Mouse (Mus musculus) hindbrain, embryonic 12.5 days (tissue): ENCODE data around the gene Il24. TPM values are rescaled to one million over a fixed set of nuclear protein-coding genes. Genes with fewer than 3 reads are reported as not detected.

Experiments used
- ATAC-seq: fragments of 200-750 bp; cut with Nextera tagmentation; 2 replicates; pipeline ENCODE4 v1.8.0; 2017; ENCODE audit warnings: moderate TSS enrichment; ENCODE audit not compliant: low FRiP score
- H3K27ac ChIP-seq: fragments of 300-500 bp; sonication (generic); 2 replicates; pipeline ENCODE4 v1.5.1; 2016; ENCODE audit warnings: mild to moderate bottlenecking
- H3K27me3 ChIP-seq: fragments of 300-500 bp; sonication (generic); 2 replicates; pipeline ENCODE4 v1.6.1; 2016; ENCODE audit warnings: mild to moderate bottlenecking
- H3K36me3 ChIP-seq: fragments of 300-500 bp; sonication (generic); 2 replicates; pipeline ENCODE4 v1.6.1; 2016; ENCODE audit warnings: mild to moderate bottlenecking
- H3K4me1 ChIP-seq: fragments of 300-500 bp; sonication (generic); 2 replicates; pipeline ENCODE4 v1.6.1; 2016
- H3K4me2 ChIP-seq: fragments of 300-500 bp; sonication (generic); replicated peaks from 2 replicates; pipeline ENCODE4 v1.6.1; 2016; ENCODE audit warnings: mild to moderate bottlenecking
- H3K4me3 ChIP-seq: fragments of 300-500 bp; sonication (generic); 2 replicates; pipeline ENCODE4 v1.5.1; 2016; ENCODE audit warnings: mild to moderate bottlenecking
- H3K9ac ChIP-seq: fragments of 300-500 bp; sonication (generic); 2 replicates; pipeline ENCODE4 v1.6.1; 2016; ENCODE audit warnings: mild to moderate bottlenecking, moderate library complexity
- H3K9me3 ChIP-seq: fragments of 300-500 bp; sonication (generic); replicated peaks from 2 replicates; pipeline ENCODE4 v1.6.1; 2016; ENCODE audit warnings: mild to moderate bottlenecking
- WGBS: fragments of 180-500 bp; shearing (Covaris S2); methylation state at CpG from one replicate; pipeline ENCODE4 v1.1.7; 2016; 5-methylcytosine and 5-hydroxymethylcytosine counted together
- polyA plus RNA-seq: library from polyadenylated mRNA; unstranded; fragments of >200 nt; fragmentation: Nextera tagmentation; extraction: Ambion mirVana; gene quantifications from 2 replicates; pipeline ENCODE4 v1.2.1, GENCODE M21; 2016

The Il24 gene
- not detected in 2 replicates for polyA plus RNA-seq

DNA sequence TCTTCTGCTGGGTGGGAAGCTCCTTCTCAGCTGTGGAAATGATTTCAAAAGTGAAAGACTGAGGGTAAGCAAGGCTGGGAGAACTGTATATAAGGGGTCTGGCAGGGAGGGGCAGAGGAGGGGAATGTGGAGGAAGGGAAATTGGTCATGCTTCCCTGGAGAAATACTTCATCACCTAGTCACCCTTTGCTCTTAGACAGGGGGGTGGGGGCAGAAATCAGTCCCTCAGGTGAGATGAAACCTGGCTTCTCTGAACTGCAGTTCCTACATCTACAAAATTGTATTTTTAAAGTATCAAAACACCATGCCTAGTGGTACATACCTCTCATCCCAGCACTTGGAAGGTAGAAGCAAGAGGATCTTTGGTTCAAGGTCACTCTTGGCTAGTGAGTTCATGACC, at the start of gene Il24:
Il24 (minus strand) TSS at position 101 of the 400 bp plus-strand sequence.
- ATAC-seq = no peak
- no peak within 1 kb of the TSS for H3K4me3 ChIP-seq
- H3K9me3 ChIP-seq = no peaks in the 10 kb centered on the region
- no peak within 1 kb of the TSS for H3K27ac ChIP-seq
- no peaks in the 10 kb centered on the region for H3K36me3 ChIP-seq
- H3K4me1 ChIP-seq = no peaks in the 10 kb centered on the region
- no peak within 1 kb of the TSS for H3K4me2 ChIP-seq
- no peak within 1 kb of the TSS for H3K9ac ChIP-seq
- no peaks in the 10 kb centered on the region for H3K27me3 ChIP-seq

- H3K27ac ChIP-seq = no peak overlapping the region
- H3K4me3 ChIP-seq = no peak overlapping the region
- no peaks in the 10 kb centered on the region for H3K9me3 ChIP-seq
- no peak overlapping the region for H3K9ac ChIP-seq
- H3K4me2 ChIP-seq = no peak overlapping the region
- peaks cover 8% of the 10 kb centered on the region; the same call in 1 of the 2 replicates for H3K4me1 ChIP-seq
- 55% methylated on average over 6 of the region's 6 CpGs for WGBS
- ATAC-seq = no peak
- no peaks in the 10 kb centered on the region for H3K36me3 ChIP-seq
- no peaks in the 10 kb centered on the region for H3K27me3 ChIP-seq
These were observed 49.1 kb upstream of the Il24 start for GRCm38 (mm10) chr1:130936351-130936750.

DNA sequence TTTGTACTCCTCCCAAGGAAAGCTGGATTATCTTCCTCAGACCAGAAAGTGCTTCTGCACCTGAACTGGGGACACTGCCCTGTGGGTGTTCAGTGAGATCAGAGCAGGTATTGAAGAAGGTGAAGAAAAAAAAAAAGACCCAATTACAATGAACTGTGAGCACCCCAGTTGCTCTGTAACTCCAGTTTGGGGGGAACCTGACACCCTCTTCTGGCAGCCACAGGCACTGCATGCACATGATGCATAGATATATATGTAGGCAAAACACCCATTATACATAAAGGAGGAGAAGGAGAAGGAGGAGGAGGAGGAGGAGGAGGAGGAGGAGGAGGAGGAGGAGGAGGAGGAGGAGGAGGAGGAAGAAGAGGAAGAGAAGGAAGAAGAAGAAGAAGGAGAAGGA, 39.2 kb upstream of the Il24 start:
- Histone ChIP-seq H3K4me3 (no peak overlapping the region), H3K27ac (no peak overlapping the region), H3K36me3 (no peaks in the 10 kb centered on the region), H3K9me3 (no peaks in the 10 kb centered on the region), H3K9ac (no peak overlapping the region), H3K4me1 (no peaks in the 10 kb centered on the region), H3K4me2 (no peak overlapping the region), H3K27me3 (no peaks in the 10 kb centered on the region)
- ATAC-seq = no peak

DNA sequence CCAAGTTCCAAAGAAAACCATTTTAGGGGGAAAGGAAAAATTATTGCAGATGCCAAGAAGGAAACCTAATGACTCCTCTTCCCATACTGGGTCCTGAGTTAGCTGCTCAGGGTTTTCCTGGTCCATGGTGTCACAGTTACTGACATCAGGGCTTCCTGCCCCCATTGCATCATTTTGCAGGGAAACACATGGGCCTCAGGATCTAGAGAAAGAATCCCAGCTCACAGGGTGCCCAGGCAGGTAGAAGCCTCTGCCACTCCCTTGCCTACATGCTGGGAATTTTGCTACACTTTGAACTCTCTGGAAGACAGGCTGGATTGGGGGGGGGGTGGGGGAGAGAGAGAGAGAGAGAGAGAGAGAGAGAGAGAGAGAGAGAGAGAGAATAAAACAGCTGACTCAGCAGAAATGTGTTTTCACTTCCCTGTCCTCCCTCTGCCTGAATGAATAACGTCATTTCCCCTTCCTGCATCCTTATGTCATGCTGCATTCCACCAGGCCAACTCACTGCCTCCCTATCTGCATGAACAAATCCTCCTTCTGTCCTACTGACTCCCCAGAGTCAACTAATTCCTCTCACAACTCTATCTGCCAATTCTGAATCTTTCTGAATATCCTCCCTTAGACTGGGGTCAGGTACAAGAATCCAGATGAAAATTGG, 31.2 kb upstream of the Il24 start:
- ATAC-seq = no peak
- Histone ChIP-seq H3K9me3 (no peaks in the 10 kb centered on the region), H3K4me1 (no peaks in the 10 kb centered on the region), H3K4me3 (no peak overlapping the region), H3K9ac (no peak overlapping the region), H3K27me3 (no peaks in the 10 kb centered on the region), H3K4me2 (no peak overlapping the region), H3K36me3 (no peaks in the 10 kb centered on the region), H3K27ac (no peak overlapping the region)
- WGBS = 18% methylated on average over 1 of the region's 1 CpGs

DNA sequence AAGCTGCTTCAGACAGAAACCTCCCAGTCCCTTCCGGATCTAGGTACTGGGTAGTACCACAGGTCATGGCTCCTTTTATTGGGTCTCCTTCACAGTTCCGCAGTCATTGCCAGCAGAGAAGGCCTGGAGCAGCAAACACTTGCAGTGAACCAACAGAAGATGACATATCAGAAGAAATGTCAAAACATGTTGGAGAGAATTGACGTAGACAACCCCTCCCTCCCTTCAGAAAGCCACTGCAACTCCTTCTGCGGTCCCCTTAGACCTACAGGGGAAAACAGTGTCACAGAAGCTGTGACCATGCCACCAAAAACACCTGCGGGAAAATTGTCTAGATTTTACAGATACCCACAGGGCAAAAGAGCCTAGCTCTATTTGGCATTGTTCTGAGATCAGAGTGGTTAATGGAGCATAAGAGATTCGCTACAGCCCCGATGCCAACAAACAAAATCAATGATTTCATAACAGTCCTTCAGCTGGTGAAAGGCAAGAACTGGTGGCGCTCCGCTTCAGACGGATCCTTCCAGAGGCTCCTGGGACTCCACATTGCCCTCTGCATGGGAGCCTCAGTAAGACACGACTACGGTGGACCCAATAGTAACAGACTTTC, 24.3 kb upstream of the Il24 start, which contains the start of gene Il20:
Il20 (minus strand) TSS at position 51 of the 610 bp plus-strand sequence.
- Histone ChIP-seq H3K4me3 (no peak within 1 kb of the TSS), H3K9ac (no peak within 1 kb of the TSS), H3K27me3 (no peaks in the 10 kb centered on the region), H3K27ac (no peak within 1 kb of the TSS), H3K9me3 (no peaks in the 10 kb centered on the region), H3K4me2 (no peak within 1 kb of the TSS), H3K4me1 (no peaks in the 10 kb centered on the region), H3K36me3 (no peaks in the 10 kb centered on the region)
- 80% methylated on average over 12 of the region's 12 CpGs for WGBS
- ATAC-seq = no peak

DNA sequence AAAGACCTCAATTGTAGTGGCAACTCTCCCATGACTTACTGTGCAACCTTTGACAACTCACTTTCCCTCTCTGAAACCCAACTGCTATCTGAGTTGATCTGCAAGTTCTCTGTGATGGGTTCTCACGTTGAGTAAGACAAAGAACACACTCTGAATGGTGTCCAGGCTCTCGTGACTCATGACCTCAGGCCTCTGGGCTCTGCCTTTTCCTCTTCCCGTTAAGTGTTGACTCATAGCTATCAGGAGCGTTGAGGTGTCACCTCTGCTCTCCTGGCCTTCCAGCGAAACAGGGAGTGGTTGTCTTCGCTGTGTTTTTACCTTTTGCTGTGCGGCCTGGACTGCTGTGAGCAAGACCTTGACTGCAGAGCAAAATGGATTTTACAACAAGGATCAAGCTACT, 15.3 kb upstream of the Il24 start:
- H3K9me3 ChIP-seq = no peaks in the 10 kb centered on the region
- H3K36me3 ChIP-seq = no peaks in the 10 kb centered on the region
- H3K9ac ChIP-seq = no peak overlapping the region
- H3K27ac ChIP-seq = no peak overlapping the region
- no peaks in the 10 kb centered on the region for H3K4me1 ChIP-seq
- WGBS = 85% methylated on average over 7 of the region's 7 CpGs
- H3K4me3 ChIP-seq = no peak overlapping the region
- H3K4me2 ChIP-seq = no peak overlapping the region
- no peak for ATAC-seq
- H3K27me3 ChIP-seq = no peaks in the 10 kb centered on the region

- Histone ChIP-seq H3K4me1 (no peaks in the 10 kb centered on the region), H3K4me2 (no peak overlapping the region), H3K9me3 (no peaks in the 10 kb centered on the region), H3K9ac (no peak overlapping the region), H3K36me3 (no peaks in the 10 kb centered on the region), H3K27me3 (no peaks in the 10 kb centered on the region), H3K27ac (no peak overlapping the region), H3K4me3 (no peak overlapping the region)
- no peak for ATAC-seq
- 80% methylated on average over 6 of the region's 6 CpGs for WGBS
These were observed 7.2 kb upstream of the Il24 start for GRCm38 (mm10) chr1:130894468-130894867.

DNA sequence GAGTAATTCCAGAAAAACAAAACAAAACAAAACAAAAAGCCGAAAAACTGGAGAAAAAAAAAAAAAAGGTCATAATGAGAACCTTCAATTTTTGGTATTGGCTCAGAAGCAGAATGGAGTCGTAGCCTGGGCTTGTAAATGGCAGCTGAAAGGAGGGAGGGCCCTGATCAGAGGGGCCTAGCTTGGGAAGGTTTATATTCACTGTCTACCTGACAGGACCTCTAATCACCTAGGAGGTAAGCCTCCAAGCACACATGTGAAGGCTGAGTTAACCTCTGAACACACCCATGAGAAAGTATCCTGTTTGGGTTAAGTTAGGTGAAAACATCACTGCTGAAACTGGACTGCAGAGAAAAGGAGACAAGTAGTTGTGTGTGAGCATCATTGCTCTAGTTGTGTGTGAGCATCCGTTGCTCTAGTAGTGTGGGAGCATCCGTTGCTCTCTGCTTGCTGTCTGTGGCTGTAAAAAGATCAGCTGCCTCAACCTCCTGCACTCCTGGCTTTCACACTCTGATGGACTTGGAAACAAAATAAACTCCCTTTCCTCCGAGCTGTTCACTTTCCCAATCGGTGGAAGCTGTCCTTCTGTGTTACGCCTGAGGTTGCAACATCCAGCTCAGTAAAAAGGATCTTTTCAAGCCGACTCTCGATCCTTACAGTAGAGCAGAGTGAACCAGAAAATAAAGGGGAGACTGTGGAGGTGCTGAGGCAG, 6.2 kb upstream of the Il24 start:
- Histone ChIP-seq H3K4me2 (no peak overlapping the region), H3K4me3 (no peak overlapping the region), H3K9me3 (no peaks in the 10 kb centered on the region), H3K4me1 (no peaks in the 10 kb centered on the region), H3K27me3 (no peaks in the 10 kb centered on the region), H3K9ac (no peak overlapping the region), H3K36me3 (no peaks in the 10 kb centered on the region), H3K27ac (no peak overlapping the region)
- no peak for ATAC-seq
- WGBS = 78% methylated on average over 9 of the region's 9 CpGs

GRCm38 (mm10) chr1:130892446-130892845, 5.2 kb upstream of the Il24 start:
- H3K27ac ChIP-seq = no peak overlapping the region
- ATAC-seq = no peak
- H3K9ac ChIP-seq = no peak overlapping the region
- no peaks in the 10 kb centered on the region for H3K27me3 ChIP-seq
- WGBS = 79% methylated on average over 1 of the region's 1 CpGs
- H3K36me3 ChIP-seq = no peaks in the 10 kb centered on the region
- H3K4me3 ChIP-seq = no peak overlapping the region
- H3K4me2 ChIP-seq = no peak overlapping the region
- H3K4me1 ChIP-seq = no peaks in the 10 kb centered on the region
- no peaks in the 10 kb centered on the region for H3K9me3 ChIP-seq

DNA sequence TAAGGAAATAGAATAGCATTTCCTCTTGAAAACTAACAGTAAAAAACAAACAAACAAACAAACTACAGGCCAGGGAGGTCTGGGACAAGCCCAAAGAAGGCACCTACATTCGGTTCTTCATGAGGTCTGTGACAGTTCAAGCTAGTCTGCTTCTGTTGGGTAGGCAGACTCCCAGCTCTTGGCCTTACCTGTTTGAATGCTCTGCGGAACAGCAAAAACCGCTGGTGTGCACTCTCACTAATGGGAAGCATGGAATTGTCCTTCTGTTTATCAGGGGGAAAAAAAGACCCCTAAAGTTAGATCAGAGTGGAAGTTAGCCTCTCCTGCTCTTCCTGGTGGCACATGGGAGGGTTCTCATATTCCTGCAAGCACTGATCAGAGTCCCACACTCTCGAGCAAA, 4.1 kb downstream of the Il24 start:
- H3K4me3 ChIP-seq = no peak overlapping the region
- no peak overlapping the region for H3K9ac ChIP-seq
- WGBS = 91% methylated on average over 4 of the region's 4 CpGs
- H3K9me3 ChIP-seq = no peaks in the 10 kb centered on the region
- H3K4me2 ChIP-seq = no peak overlapping the region
- no peak for ATAC-seq
- H3K36me3 ChIP-seq = no peaks in the 10 kb centered on the region
- peaks cover 4% of the 10 kb centered on the region; the same call in 1 of the 2 replicates for H3K4me1 ChIP-seq
- H3K27me3 ChIP-seq = peaks cover 19% of the 10 kb centered on the region
- no peak overlapping the region for H3K27ac ChIP-seq

- ATAC-seq = no peak
- 96% methylated on average over 7 of the region's 7 CpGs for WGBS
- H3K27me3 ChIP-seq = peaks cover 29% of the 10 kb centered on the region
- H3K9me3 ChIP-seq = no peaks in the 10 kb centered on the region
- H3K36me3 ChIP-seq = no peaks in the 10 kb centered on the region
- no peak overlapping the region for H3K27ac ChIP-seq
- no peak overlapping the region for H3K9ac ChIP-seq
- no peak overlapping the region for H3K4me2 ChIP-seq
- H3K4me1 ChIP-seq = peaks cover 8% of the 10 kb centered on the region; the same call in 1 of the 2 replicates
- H3K4me3 ChIP-seq = no peak overlapping the region
These were observed 7.3 kb downstream of the Il24 start for GRCm38 (mm10) chr1:130879927-130880326.

DNA sequence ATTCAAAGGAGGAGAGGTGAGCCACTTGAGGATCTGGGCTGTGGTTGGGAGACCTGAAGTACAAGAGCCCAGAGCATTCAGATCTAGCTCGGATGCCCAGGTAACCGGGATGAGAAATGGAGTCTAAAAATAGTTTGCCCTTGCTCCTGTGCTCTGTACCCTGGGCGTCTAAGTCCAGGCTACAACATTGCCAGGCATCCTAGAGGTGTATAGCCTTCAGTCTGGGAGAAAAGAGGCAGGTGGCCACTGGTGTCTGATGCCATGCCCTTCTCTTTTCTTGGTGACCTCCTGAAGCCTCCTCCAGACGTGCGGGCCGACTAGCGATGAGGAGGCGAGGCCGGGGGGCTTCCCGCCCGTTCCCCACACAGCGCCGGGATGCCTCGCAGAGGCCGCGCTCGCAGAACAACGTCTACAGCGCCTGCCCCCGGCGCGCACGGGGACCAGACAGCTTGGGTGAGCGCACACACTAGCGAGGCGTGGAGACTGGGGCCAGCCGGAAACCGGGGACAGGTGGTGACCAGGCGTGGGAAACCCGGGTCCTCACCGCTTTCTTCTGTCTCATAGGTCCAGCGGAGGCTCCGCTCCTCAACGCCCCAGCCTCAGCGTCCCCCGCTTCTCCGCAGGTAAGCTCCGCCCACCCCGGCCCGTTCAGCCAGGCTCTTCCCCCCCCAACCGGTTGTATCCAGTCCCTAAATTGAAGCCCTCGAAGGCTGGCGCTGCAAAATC, 9.2 kb downstream of the Il24 start:
- ATAC-seq = peak; percentile 78
- no peaks in the 10 kb centered on the region for H3K9me3 ChIP-seq
- 2% methylated on average over 43 of the region's 43 CpGs for WGBS

More for the DNA sequence above, 9.2 kb downstream of the Il24 start:
- Histone ChIP-seq H3K9ac (peak overlapping the region; percentile 51), H3K4me1 (peaks cover 8% of the 10 kb centered on the region; the same call in 1 of the 2 replicates), H3K4me3 (peak overlapping the region; percentile 44), H3K27me3 (peaks cover 29% of the 10 kb centered on the region), H3K4me2 (peak overlapping the region; percentile 90), H3K36me3 (no peaks in the 10 kb centered on the region), H3K27ac (no peak overlapping the region)
